ENCODE assay signal across 21 mouse cellular contexts in genomic region chr10:44094794-44095193, GRCm38 (mm10). TPM values are rescaled to one million over a fixed set of nuclear protein-coding genes. Genes with fewer than 3 reads are reported as not detected.
DNase-seq lines count a peak whose midpoint lies in the region; ATAC-seq and TF ChIP-seq lines count a peak whose summit lies in the region.
"Had no signal": no experiment of that assay in that cellular context is flagged by ENCODE, and none has a peak within 500 bp of the region (broad histone marks: within the 10 kb centered on the region; RNA-seq: fewer than 3 reads in every experiment).

No protein-coding gene starts in this region.

- no peak for TF ChIP-seq POLR2A in lung, adult 2 months (IDR thresholded peaks at IDR 0.05; ENCODE audit: borderline replicate concordance, extremely low read depth, low read depth, low read length)

- H3K4me1 ChIP-seq in embryonic facial prominence, embryonic 14.5 days (ENCODE audit: control insufficient read depth, insufficient read depth, low read length): no peaks in the 10 kb centered on the region
- H3K4me1 ChIP-seq in embryonic facial prominence, embryonic 10.5 days: no peaks in the 10 kb centered on the region
- H3K4me1 ChIP-seq in lung, adult 2 months (ENCODE audit: control insufficient read depth, insufficient read depth, low read length): no peaks in the 10 kb centered on the region
- H3K4me1 ChIP-seq: embryonic facial prominence, embryonic 12.5 days; forebrain, embryonic 12.5 days; heart, embryonic 12.5 days; hindbrain, embryonic 10.5 days had no signal

- no peak for TF ChIP-seq CTCF in lung, adult 2 months (IDR thresholded peaks at IDR 0.05; ENCODE audit: insufficient read depth, low read length)
- TF ChIP-seq CTCF in C2C12 (IDR thresholded peaks at IDR 0.05; ENCODE audit: control insufficient read depth, insufficient read depth, insufficient read length): no peak

- H3K27me3 ChIP-seq in embryonic facial prominence, embryonic 14.5 days (replicated peaks; ENCODE audit: control insufficient read depth, insufficient read depth, low read length): no peaks in the 10 kb centered on the region
- no peaks in the 10 kb centered on the region for H3K27me3 ChIP-seq in embryonic facial prominence, embryonic 10.5 days (replicated peaks; ENCODE audit: low read depth, poor library complexity, severe bottlenecking)
- H3K27me3 ChIP-seq in C2C12 (ENCODE audit: control insufficient read depth, insufficient read depth, insufficient read length): no peaks in the 10 kb centered on the region
- H3K27me3 ChIP-seq: embryonic facial prominence, embryonic 12.5 days; forebrain, embryonic 12.5 days; heart, embryonic 12.5 days had no signal

- peaks cover 17% of the 10 kb centered on the region for H3K9me3 ChIP-seq in embryonic facial prominence, embryonic 14.5 days (ENCODE audit: control insufficient read depth, low read length)
- H3K9me3 ChIP-seq in embryonic facial prominence, embryonic 10.5 days: peaks cover 10% of the 10 kb centered on the region

- peak; percentile 49 for DNase-seq in embryonic facial prominence, embryonic 14.5 days (ENCODE audit: low spot score)
- no peak for DNase-seq in embryonic facial prominence, embryonic 10.5 days (ENCODE audit: low spot score)
- DNase-seq in lung, postnatal 10 days: peak; percentile 4
- DNase-seq in lung, adult 2 months: no peak
- DNase-seq in adipocyte (ENCODE audit: low spot score): peak; percentile 40
- no peak for DNase-seq in thymus, postnatal 25 days
- DNase-seq in embryo, embryonic 9.5 days (ENCODE audit: extremely low spot score): no peak
- DNase-seq: adrenal gland, adult 2 months; adrenal gland, postnatal 25 days; cerebellum, adult 2 months; cerebellum, postnatal 10 days; gastrocnemius, postnatal 14 days; heart, adult 2 months had no signal

- 69% methylated on average over 2 of the region's 2 CpGs for WGBS in embryonic facial prominence, embryonic 14.5 days
- WGBS in embryonic facial prominence, embryonic 10.5 days: 93% methylated on average over 2 of the region's 2 CpGs
- 48% methylated on average over 2 of the region's 2 CpGs for WGBS in lung, adult 2 months

- no peak overlapping the region for H3K4me3 ChIP-seq in embryonic facial prominence, embryonic 14.5 days (ENCODE audit: low read depth, low read length)
- H3K4me3 ChIP-seq in embryonic facial prominence, embryonic 10.5 days: no peak overlapping the region
- no peak overlapping the region for H3K4me3 ChIP-seq in lung, adult 2 months (replicated peaks; ENCODE audit: extremely low read depth, low read depth, low read length)
- H3K4me3 ChIP-seq in C2C12 (ENCODE audit: insufficient read depth, poor library complexity, severe bottlenecking): no peak overlapping the region
- H3K4me3 ChIP-seq: embryonic facial prominence, embryonic 12.5 days; forebrain, embryonic 12.5 days; heart, adult 2 months; heart, embryonic 12.5 days; hindbrain, embryonic 10.5 days had no signal

- no peak overlapping the region for H3K9ac ChIP-seq in embryonic facial prominence, embryonic 14.5 days (ENCODE audit: low read depth, low read length)
- H3K9ac ChIP-seq: embryonic facial prominence, embryonic 12.5 days; forebrain, embryonic 12.5 days; heart, embryonic 12.5 days; hindbrain, embryonic 14.5 days had no signal

- no peaks in the 10 kb centered on the region for H3K79me3 ChIP-seq in C2C12 (ENCODE audit: low read depth)

- no peak overlapping the region for H3ac ChIP-seq in C2C12 (ENCODE audit: control insufficient read depth, insufficient read length, low read depth)

- H3K79me2 ChIP-seq in C2C12 (ENCODE audit: control insufficient read depth, insufficient read depth): no peaks in the 10 kb centered on the region

- no peak overlapping the region for H3K27ac ChIP-seq in embryonic facial prominence, embryonic 14.5 days (replicated peaks; ENCODE audit: low read depth, low read length)
- H3K27ac ChIP-seq in embryonic facial prominence, embryonic 10.5 days (replicated peaks): no peak overlapping the region
- H3K27ac ChIP-seq: embryonic facial prominence, embryonic 12.5 days; forebrain, embryonic 12.5 days; heart, adult 2 months; hindbrain, embryonic 10.5 days; hindbrain, embryonic 14.5 days had no signal

- no peak overlapping the region for H3K4me2 ChIP-seq in embryonic facial prominence, embryonic 14.5 days (ENCODE audit: low read depth, low read length)
- H3K4me2 ChIP-seq: embryonic facial prominence, embryonic 12.5 days; forebrain, embryonic 12.5 days; heart, embryonic 12.5 days; hindbrain, embryonic 14.5 days had no signal

- H3K36me3 ChIP-seq in embryonic facial prominence, embryonic 14.5 days (ENCODE audit: control insufficient read depth, insufficient read depth, low read length): no peaks in the 10 kb centered on the region
- H3K36me3 ChIP-seq in embryonic facial prominence, embryonic 10.5 days (replicated peaks): no peaks in the 10 kb centered on the region
- H3K36me3 ChIP-seq in C2C12 (ENCODE audit: control insufficient read depth, insufficient read depth): no peaks in the 10 kb centered on the region
- H3K36me3 ChIP-seq: embryonic facial prominence, embryonic 12.5 days; forebrain, embryonic 12.5 days; heart, embryonic 12.5 days; hindbrain, embryonic 10.5 days had no signal

- ATAC-seq in embryonic facial prominence, embryonic 14.5 days (ENCODE audit: low read depth): no peak
- ATAC-seq: activated CD4-positive, CD25-positive, alpha-beta regulatory T cell, adult 4 months; forebrain, embryonic 16.5 days had no signal

TF ChIP-seq in C2C12, 6 proteins besides CTCF, POLR2A, EP300 and RAD21:
- TF ChIP-seq MAX (IDR thresholded peaks at IDR 0.05) (peak; percentile 52), FOSL1 (IDR thresholded peaks at IDR 0.05; ENCODE audit: insufficient read depth, low read length, poor library complexity, severe bottlenecking) (no peak)
TF ChIP-seq in C2C12: peak in this region for 1.

RNA-seq across cellular contexts. Expression of gene Crybg1, which starts 53.9 kb away (rescaled TPM):
- polyA plus RNA-seq in embryonic facial prominence, embryonic 14.5 days (2014; fragmentation: Nextera tagmentation; extraction: Ambion mirVana): 2.9 and 3.6 TPM in 2 replicates
- polyA plus RNA-seq in embryonic facial prominence, embryonic 10.5 days (2016; fragmentation: Nextera tagmentation; extraction: Ambion mirVana): 0.78 and 0.83 TPM in 2 replicates
- 3.0 and 7.0 TPM in 2 replicates for polyA plus RNA-seq in lung, adult 2 months (2012; rRNA removed)
- 11.1 TPM for polyA plus RNA-seq in C2C12 (2012; fragmentation: generic; extraction: Trizol)

Comparison
In these comparisons a context has a peak if more than half of its experiments do, and no peak if none do; other contexts are left out.
1. DNase-seq: peak in embryonic facial prominence, embryonic 14.5 days (single experiment), lung, postnatal 10 days (single experiment) and adipocyte (single experiment); none in embryonic facial prominence, embryonic 10.5 days (single experiment), lung, adult 2 months (single experiment), thymus, postnatal 25 days (single experiment) and embryo, embryonic 9.5 days (single experiment).